Mouse (Mus musculus): ENCODE data around the gene Ncor1. TPM values are rescaled to one million over a fixed set of nuclear protein-coding genes. Genes with fewer than 3 reads are reported as not detected.
"Not testable (repeated sequence)": the region's sequence is repeated elsewhere in the genome, so short reads cannot be mapped to it uniquely, and the experiment has no call there.

Gene Ncor1
- total RNA-seq, 2 experiments from 2014 or later, result 244 to 270 TPM

DNA sequence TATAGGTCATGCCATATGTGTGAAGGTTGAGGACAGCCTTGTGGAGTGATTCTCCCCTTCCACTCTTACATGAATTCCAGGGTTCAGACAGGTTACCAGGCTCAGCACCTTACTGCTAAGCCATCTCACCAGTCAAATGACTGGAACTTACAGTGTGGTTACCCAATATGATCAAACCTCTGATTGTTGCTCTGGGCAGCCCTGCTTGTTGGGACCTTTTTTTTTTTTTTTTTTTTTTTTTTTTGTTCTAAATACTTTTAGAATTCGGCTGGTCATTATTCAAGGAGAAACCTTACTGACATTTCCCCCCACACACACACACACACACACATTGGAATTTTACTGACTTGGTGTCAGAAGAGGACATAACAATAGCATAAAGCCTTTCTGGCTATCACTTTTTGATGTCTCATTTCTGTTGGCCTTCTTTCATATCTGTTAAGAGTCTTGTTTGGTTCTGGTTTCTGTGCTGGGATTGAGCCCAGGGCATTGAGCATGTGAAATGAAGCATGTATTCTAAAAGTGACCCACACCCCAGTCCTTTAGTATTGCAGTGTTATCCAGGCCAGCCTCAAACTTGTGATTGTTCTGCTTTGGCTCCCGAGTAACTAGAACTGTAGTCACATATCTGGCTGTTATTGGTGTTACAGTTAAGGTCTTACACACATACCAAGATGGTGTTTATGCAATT, 5.0 kb upstream of the Ncor1 start:
- intact Hi-C loops (cut with DNase I), result no loop called here
- no peak for DNase-seq (ENCODE audit: low spot score in 2 of 2)

DNA sequence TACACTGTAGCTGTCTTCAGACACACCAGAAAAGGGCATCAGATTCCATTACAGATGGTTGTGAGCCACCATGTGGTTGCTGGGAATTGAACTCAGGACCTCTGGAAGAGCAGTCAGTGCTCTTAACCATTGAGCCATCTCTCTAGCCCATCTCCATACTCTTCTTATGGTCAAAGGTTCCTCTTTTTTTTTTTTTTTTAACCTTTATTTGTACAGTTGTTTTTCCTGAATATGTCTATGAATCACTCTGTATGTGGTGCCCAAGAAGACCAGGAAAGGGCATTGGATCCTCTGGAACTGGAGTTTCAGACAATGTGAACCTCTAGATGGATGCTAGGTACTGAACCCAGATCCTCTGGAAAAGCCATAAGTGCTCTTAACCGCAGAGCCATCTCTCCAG, 4.2 kb upstream of the Ncor1 start:
- DNase-seq (ENCODE audit: low spot score in 2 of 2); intact Hi-C loops (cut with DNase I): not testable (repeated sequence)

DNA sequence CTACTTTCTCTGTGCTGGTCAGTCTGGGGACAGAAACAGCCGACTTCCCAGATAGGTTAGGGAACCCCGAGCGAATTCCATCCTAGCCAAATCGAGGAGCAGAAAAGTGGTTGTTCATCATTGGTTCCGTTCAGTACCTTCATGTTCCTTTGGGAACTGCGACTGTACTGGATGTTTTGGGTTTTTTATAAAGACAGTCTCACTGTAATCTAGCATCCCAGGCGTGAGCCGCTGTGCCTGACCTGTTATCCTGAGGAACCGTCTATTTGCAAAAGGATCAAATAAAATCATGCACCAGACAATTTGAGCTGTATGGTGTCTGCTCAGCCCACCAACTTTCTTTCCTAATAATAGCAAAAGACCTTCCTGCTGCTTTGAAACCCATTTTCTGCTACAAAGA, 439 bp upstream of the Ncor1 start:
- intact Hi-C loops (cut with DNase I), result loop anchor here (5.0 kb wide), 1 partner anchor 79 kb away; the partner anchor contains the start of gene Cenpv
- DNase-seq (ENCODE audit: low spot score in 2 of 2), result no peak

DNA sequence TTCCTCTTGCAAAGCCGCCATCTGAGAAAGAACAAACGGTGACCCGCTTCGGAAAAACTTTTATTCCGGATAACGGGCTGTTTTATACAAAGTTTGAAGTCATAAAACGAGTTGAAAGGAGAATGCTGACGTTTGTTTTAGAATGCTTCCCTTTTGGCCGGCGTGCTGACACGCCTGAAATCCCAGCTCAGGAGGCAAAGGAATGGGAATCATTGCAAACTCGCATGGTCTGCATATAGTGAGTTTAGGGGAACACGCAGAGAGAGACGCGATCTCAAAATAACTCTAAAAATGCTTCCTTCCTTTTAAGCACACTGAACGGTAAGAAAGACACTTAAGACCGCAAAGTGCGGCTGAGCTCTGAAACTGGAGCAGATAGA, 460 bp downstream of the Ncor1 start:
- intact Hi-C loops (cut with DNase I), result loop anchor here (5.0 kb wide), 1 partner anchor 79 kb away; the partner anchor contains the start of gene Cenpv
- DNase-seq (ENCODE audit: low spot score in 2 of 2), result peak in 1 of 2 experiments; percentile 10

DNA sequence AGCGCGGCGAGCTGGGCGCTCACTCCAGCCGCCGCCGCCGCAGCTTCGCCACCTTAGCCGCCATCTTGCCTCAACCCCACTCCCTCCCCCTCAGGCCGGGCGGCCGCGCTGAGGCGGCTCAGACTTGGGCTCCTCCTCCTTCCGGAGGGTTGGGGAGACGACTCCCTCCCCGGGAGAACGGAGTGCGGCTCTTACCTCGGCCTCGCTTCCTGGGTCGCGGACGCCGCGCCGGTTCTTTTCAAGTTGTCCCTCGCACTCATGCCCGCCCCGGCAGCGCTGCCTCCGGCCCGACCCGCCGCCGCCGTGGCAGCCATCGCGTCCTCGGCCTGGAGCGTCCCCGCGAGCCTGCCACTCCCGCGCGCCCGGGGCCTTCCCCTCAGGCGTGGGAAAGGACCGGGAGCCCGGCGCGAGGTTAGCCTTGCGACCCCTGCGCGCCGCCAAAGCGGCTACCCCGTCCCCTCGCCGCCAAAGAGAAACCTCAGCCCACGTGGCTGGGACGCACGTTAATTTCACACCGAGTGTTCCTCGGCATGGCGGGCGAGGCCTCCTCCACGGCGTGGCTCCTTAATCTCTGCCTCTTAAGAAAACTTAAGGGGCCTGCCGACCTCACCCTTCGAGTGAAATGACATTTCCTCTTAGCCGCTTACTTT, 975 bp downstream of the Ncor1 start:
- intact Hi-C loops (cut with DNase I), result loop anchor here (5.0 kb wide), 1 partner anchor 80 kb away; the partner anchor contains the start of gene Cenpv
- peak; percentile 71 to 86 for DNase-seq (ENCODE audit: low spot score in 2 of 2)

DNA sequence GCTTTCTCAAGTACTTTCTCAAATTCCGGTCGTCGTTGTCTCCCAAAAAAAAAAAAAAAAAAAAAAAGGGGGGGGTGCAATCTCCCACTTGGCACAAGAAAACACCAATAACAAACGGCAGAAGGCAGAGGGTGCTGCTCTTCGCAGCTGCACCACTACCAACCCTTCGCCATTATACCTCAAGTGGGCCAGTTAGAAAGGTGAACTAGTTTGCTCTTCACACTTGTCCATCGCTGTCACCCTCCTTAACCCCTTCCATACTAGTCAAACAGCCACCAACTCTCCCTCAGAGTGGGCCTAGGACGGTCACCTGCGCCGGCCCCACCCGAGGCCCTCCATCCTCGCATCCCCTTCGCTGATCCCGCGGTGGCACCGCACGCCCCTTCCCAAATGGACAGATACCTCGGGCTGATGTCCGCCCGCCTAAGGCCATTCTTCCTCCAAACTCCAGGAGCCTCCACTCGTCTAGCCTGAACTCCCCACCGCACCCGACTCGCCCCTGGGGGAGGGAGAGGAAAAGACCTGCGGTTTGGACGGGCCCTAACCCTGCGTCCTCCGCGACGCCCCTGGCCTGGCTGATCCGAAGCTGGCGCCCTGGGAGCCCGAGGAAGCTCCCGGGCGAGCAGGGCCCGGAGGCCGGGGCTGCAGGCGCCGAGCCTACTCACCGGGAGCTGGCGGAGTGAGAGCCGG, 1.7 kb downstream of the Ncor1 start:
- peak; percentile 21 to 24 for DNase-seq (ENCODE audit: low spot score in 2 of 2)
- intact Hi-C loops (cut with DNase I), result loop anchor here (5.0 kb wide), 1 partner anchor 81 kb away; the partner anchor contains the start of gene Cenpv

DNA sequence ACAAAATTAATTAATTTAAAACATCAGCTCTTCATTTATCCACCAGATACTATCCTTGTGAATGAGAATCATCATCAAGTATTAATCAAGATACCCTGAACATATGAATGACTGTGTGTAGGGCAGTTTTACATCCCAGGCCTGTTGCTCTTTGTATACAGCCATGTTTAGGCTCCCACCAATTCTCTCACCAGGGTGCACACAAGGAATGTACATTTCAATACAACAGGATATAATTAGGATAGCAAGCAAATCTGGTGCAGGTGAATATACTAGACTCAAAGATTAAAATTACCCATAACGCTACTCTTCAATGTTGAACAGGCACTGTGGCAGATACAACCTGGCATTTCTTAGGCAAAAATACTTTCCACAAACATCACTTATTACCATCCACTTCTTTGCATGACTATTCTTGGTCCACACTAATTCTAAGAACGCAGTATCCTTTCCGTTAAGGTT, 2.3 kb downstream of the Ncor1 start:
- intact Hi-C loops (cut with DNase I), result loop anchor here (5.0 kb wide), 1 partner anchor 81 kb away; the partner anchor contains the start of gene Cenpv
- DNase-seq (ENCODE audit: low spot score in 2 of 2), result no peak

DNA sequence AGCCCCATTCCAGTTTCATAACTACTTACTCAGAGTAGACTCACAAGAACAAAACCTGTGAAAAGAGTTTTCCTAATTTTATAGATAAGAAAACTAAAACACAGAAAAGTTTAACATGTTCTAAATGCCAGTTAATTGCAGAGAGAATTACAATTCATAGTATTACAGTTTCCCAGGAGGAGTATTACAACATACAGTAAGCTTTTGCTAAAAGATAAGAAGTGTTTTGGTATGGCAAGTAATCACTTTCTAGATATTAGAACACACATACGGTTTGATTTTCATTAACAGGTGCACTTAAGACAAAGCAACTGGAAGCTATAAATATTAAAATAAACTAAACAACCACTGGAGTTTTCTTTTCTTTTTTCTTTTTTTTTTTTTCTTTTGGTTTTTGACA, 3.1 kb downstream of the Ncor1 start:
- no peak for DNase-seq (ENCODE audit: low spot score in 2 of 2)

DNA sequence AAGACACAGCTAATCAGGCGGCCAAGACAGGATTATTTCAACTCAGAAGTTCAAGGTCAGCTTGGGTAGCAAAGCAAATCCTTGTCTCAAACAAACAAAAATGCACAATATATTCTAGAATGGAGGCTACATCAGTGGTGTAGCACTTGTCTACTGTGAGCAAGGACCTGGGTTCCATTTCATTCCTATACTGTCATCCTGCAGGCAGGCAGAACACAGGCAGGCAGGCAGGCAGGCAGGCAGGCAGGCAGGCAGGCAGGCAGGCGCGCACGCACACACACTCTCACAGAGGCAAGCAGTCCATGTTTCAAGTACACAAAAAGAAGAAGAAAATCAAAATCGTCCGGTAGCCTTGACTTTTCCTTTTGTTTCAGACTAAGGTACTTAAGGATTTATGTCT, 9.4 kb downstream of the Ncor1 start:
- intact Hi-C loops (cut with DNase I), result no loop called here

More for the DNA sequence above, 3.1 kb downstream of the Ncor1 start:
- intact Hi-C loops (cut with DNase I), result loop anchor here (5.0 kb wide), 1 partner anchor 82 kb away; the partner anchor contains the start of gene Cenpv

DNA sequence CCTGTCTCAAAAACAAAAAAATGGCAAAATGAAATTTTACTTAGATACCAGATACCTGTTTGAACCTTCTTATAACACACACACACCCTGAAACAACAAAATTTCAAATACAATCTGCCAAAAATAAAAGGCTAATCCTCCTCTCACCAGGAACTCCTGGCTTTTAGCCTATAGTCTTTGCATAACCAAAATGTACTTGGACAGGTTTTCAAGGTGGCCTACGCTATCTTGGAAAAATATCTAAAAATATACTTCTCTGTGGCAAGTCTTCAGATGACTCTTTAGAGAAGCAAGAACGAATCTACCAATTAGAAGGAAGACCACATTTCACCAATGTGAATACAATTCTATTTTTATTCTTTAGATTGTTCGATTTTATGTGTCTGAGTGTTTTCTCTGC, 12.5 kb downstream of the Ncor1 start:
- intact Hi-C loops (cut with DNase I), result no loop called here
- no peak for DNase-seq (ENCODE audit: low spot score in 2 of 2)

More for the DNA sequence above, 9.4 kb downstream of the Ncor1 start:
- no peak for DNase-seq (ENCODE audit: low spot score in 2 of 2)

DNA sequence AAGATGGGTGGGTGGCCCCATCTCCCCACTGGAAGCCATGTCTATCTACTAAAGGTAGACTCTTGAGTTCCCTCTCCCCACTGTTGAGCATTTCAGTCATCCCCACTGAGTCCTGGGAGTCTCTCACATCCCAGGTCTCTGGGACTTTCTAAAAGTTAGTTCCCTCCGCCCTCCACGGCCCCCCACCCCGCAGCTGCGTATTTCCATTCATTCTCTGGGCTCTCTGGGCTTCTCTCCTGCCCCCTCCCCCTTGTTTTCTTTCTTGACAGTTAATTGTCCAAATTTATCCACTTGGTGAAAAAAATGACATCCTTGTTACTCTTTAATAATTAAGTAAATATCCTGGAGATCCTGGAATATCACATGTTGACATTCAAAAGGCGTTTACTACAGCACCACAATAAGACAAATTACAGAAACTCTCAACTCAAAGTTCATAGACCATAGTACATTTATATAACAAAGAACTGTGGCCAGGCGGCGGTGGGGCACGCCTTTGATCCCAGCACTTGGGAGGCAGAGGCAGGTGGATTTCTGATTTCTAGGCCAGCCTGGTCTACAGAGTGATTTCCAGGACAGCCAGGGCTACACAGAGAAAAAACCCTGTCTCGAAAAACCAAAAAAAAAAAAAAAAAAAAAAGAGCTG, 17.5 kb downstream of the Ncor1 start:
- no peak for DNase-seq (ENCODE audit: low spot score in 2 of 2)
- intact Hi-C loops (cut with DNase I), result no loop called here

DNA sequence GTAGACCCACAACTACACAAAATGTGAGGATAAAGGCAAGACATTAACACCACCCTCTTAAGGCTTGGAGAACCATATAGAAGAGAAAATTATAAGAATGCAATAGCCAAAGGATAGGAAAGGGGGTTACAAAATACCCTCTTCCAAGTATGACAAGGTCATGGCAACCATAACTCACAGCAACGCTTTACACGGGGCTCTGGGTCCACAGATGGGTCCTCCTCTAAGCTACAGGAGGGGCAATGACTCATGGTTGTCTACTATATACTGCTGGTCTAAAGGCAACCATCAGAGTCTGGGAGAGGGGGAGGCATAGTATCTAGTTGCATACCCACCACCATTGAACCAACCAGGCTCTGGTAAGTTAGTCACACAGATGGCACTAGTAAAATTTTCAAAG, 26.1 kb downstream of the Ncor1 start:
- DNase-seq (ENCODE audit: low spot score in 2 of 2), result no peak
- intact Hi-C loops (cut with DNase I), result no loop called here

DNA sequence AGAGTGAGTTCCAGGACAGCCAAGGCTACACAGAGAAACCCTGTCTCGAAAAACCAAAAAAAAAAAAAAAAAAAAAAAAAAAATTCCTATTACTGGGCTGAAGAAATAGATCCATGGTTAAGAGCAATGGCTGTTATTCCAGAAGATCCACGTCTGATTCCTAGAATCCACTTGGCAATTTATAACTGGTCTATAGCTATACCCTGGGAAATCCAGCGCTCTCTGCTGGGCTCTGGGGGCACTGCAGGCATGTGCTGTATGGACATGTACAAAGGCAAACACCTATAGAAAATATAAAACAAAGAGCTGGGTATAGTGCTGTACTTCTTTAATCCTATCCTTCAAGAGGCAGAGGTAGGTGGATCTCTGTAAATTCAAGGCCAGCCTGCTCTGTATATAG, 31.2 kb downstream of the Ncor1 start:
- intact Hi-C loops (cut with DNase I), result no loop called here
- DNase-seq (ENCODE audit: low spot score in 2 of 2), result no peak

DNA sequence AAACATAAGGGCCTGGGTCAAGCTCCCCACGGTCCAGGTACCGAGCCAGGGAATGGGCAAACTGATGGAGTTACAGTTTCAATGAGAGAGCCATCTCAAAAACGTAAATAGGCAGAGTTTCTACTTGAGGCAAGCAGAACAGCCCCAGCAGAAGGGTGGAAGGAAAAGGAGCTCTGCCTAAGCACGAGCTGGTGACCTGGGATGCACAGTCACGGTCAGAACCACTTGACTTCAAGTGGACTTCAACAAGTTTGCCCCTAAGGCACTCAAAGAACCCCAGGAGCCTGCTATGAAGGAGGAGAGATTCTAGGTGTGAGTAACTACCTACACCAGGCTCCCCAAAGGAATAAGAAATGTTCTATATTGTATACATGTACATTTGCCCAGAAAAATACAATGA, 32.1 kb downstream of the Ncor1 start:
- intact Hi-C loops (cut with DNase I), result no loop called here
- no peak for DNase-seq (ENCODE audit: low spot score in 2 of 2)

DNA sequence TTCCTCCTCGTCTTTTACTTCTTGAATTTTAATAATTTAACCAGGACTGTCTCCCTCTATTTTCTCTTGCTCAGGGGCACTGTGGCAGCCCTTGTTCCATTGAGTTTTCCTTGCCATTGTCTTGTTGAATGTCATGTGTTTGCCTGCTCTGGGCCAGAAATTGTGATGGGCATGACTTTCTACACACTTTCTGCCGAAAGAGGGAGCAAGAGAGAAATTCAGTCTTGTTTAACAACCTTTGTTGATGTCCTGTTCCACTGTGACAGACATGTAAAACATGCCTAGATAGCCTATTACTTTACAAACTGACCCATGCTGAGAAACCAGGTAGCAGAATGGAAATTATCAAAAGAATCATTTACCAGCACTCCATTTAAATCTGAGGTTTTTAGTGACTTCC, 33.8 kb downstream of the Ncor1 start:
- intact Hi-C loops (cut with DNase I), result no loop called here
- DNase-seq (ENCODE audit: low spot score in 2 of 2), result no peak

DNA sequence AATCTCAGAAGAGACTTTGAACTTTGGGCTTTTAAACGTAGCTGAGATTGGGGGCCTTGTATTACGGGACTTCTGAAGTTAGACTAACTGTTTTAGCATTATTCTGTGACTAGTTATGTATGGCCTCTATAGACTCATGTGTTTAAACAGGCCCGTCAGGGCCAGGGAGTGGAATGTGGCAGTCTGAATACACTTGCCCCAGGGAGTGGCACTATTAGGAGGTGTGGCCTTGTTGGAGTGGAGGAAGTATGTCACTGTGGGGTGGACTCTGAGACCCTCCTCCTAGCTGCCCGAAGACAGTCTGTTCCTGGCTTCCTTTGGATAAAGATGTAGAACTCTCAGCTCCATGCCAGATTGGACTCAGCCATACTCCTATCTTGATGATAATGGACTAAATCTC, 43.3 kb downstream of the Ncor1 start:
- DNase-seq (ENCODE audit: low spot score in 2 of 2), result no peak
- intact Hi-C loops (cut with DNase I), result no loop called here

DNA sequence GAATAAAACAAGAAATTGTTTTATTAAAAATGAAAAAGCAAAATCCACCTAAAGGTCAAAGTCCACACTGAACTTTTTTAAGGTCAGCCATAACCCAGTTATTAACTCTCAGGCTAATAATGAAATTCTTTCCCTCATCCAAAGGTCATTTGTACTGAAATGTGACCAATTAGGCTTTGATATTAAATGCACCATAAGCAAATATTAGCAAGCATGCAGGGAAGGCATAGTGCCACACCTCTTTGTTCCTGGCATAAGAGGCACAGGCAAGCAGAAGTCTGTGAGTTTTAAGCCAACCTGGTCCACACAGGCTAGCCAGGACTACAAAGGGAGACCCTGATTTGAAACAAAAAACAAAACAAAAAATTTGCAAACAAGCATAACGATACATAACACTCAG, 48.7 kb downstream of the Ncor1 start:
- intact Hi-C loops (cut with DNase I), result no loop called here
- DNase-seq (ENCODE audit: low spot score in 2 of 2), result no peak

DNA sequence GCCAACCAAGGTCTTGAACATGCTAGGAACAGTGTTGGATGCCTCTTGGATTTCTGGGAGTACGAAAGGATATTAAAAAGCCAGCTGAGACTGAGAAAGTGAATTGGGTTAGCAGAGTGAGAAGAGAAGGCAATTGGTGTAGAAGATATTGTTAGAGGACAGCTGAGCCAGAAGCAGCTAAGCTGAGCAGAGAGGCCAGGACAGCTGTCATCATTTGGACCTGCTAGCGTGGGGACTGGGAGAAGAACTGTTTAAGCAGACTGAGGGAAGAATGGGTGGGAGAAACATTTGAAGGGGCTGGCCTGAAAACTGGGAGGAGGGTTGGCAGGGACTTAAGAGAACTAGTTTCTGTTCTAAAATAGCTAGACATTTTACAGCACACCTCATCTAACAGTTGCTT, 49.5 kb downstream of the Ncor1 start:
- peak in 1 of 2 experiments; percentile 15 for DNase-seq (ENCODE audit: low spot score in 2 of 2)
- intact Hi-C loops (cut with DNase I), result no loop called here

DNA sequence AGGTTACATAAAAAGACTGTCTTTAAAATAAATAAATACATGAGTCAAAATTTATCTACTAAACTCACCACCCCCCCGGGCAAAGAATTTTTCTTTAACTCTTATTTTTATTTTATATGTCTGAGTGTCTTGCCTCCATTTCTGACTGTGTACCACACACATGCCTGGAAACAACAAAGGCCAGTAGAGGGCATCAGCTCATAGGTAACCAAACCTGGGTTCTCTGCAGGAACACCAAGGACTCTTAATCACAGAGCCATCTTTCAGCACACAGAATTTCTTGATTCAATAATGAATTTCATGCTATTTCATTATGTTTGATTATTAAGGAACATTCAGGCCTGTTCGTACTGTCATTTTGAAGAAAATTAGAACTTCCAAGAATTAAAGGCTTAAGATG, 61.9 kb downstream of the Ncor1 start:
- intact Hi-C loops (cut with DNase I), result no loop called here

DNA sequence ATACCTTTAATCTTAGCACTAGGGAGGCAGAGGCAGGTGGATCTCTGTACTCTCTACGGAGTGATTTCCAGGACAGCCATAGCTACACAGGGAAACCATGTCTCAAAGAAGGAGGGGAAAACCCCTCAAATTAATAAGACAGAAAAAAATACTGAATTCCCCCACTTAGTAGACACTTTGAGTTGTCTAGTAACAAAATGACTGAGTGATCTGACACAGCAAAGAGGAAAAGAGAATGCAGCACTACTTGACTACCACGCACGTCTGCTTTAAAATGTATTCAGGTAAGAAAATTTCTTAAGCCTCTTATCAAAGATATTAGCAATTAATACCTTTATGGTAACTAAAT, 70.0 kb downstream of the Ncor1 start:
- intact Hi-C loops (cut with DNase I), result no loop called here
- DNase-seq (ENCODE audit: low spot score in 2 of 2), result no peak

More for the DNA sequence above, 61.9 kb downstream of the Ncor1 start:
- DNase-seq (ENCODE audit: low spot score in 2 of 2), result peak; percentile 11 to 27

Measured in left cerebral cortex, postnatal 14 days (tissue).